Mouse (Mus musculus) ZHBTc4 (cell line): ENCODE measurements around the gene Tatdn3.

Experiments used
- DNase-seq: peaks from one replicate; pipeline ENCODE4 v3.0.0-alpha.2; 2011; ENCODE audit warnings: low read depth, low spot score

Tatdn3 gene

DNA sequence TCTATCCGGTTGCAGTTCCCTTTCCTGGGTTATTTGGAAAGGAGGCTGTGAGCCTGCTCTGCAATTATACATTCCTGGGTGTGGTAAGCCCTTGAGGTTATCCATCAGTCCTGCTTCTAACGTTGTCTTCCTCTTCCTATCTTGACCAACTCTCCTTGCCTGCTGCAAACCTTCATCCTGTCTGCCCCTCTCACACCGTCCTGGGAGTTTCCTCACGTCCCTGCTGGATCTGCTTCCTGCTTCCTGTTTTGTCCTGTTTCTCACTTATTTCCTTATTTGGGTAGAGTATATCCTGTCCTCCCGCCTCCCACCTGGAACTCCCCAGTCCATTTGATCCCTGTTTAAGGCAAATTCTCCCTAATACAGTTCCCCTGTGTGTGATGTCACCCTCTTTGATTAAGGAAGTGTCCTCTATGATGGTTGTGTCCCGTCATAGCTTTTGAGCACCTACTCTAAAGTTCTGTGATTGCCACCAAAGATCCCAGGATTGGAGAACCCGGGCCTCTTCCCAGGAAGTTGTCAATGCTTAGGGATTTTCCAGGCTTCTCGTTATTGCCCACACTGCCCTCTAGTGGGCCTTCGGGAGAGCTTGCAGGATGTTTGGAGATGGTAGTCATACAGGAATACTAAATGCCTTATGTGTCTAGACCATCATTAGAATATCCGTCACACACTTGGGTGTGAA is 12.6 kb upstream of the Tatdn3 start:
- DNase-seq, result peak; percentile 78

GRCm38 (mm10) chr1:191073486-191073885 is 10.8 kb upstream of the Tatdn3 start:
- no peak for DNase-seq

DNA sequence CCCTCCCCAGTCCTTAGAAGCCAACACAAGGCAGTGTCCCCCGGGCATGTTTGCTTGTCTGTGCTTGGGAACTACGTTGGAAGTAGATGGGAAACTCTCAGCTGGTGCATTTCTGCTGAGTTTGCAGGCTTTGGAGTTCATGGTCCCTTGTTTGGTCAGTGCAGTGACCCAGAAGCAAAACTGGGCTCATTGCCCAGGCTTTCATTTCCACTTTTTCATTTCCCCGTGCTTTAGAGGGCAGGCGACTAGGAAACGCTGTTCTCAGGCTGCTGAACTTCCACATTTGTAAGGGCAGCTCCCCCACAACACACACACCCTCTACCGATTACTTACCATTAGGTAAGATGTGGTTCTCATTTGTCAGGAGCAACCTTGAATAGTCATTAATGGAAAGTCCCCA is 10.3 kb upstream of the Tatdn3 start:
- no peak for DNase-seq

DNA sequence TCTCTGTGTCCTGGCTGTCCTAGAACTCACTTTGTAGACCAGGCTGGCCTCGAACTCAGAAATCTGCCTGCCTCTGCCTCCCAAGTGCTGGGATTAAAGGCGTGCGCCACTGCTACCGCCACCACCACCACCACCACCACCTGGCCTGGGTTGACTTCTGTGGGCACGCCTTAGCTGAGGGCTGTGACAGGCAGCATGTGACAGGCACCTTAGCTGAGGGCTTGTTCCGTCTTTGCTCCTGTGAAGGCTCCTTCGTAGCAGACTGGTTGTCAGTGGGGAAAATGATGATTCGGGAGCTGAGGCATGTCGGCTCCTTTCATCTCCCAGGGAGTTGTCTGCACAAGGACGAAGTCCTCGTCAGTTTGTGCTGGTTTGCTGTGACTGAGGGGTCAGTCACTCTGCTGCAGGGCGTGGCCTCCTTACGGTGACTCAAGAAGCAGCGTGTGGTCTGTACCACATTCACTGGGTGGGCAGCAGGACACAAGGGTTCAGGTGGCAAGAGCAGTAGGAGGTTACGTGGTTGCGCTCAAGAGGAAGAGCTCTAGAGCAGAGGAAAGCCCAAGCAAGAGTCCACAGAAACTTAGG is 9.7 kb upstream of the Tatdn3 start:
- no peak for DNase-seq

DNA sequence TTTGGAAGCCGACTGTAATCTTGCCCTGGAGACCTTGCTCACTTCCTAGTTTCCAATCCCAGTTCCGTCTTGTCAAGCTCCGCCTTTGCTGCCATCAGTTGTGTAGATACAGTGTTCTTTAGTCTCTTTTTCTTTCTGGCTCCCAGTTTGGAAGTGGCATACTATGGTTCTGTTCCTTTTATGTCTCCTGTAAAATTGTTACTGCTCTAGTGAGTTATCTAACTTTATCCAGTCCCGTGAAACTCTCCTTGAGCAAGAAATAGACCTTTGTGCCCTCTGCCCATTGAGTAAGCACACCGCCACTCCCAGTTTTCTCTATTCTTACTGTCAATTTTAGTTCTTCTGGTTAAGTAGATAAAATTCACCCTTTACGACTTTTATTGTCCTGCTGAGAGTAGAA is 8.9 kb upstream of the Tatdn3 start:
- no peak for DNase-seq

- DNase-seq, result peak; percentile 75
These were observed 7.5 kb upstream of the Tatdn3 start for GRCm38 (mm10) chr1:191070259-191070658.

DNA sequence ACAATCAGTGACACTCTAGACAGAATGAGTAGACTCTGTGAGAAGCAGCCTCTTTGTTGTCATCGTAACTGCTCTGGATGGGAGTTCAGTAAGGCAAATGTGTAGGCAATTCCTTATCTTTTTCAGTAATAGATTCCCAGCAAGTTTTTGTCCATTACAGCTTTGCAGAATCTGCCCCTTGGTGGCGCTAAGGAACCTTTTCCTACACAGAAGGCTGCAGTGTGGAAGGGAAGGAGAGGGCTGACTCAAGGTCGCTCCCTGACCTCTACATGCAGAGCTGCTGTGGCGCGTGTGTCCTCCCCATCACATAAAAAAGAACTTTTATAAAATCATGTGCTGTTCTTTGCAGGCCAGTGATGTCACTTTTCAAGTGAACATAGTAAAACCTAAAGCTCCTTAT is 5.6 kb upstream of the Tatdn3 start:
- peak; percentile 55 for DNase-seq

DNA sequence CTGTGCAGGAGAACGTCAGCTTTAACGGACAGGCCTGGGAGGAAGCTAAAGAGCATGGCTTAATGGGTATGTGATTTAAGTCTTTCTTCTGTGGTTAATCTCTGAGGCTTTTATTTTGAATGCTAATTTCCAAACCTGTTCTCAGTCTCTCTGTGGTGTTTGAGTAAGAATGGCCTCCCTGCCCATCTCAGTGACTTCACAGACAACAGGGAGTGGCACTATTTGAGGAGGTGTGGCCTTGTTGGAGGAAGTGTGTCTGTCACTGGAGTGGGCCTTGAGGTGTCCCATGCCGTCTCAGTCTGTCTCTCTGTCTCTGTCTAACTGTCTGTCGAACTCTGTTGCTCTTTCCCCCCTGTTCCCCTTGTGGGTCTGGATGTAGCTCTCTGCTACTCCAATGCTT is 2.5 kb upstream of the Tatdn3 start:
- peak; percentile 90 for DNase-seq

GRCm38 (mm10) chr1:191064535-191064934 is 1.8 kb upstream of the Tatdn3 start:
- no peak for DNase-seq

GRCm38 (mm10) chr1:191063700-191064099 is 968 bp upstream of the Tatdn3 start:
- DNase-seq, result no peak

DNA sequence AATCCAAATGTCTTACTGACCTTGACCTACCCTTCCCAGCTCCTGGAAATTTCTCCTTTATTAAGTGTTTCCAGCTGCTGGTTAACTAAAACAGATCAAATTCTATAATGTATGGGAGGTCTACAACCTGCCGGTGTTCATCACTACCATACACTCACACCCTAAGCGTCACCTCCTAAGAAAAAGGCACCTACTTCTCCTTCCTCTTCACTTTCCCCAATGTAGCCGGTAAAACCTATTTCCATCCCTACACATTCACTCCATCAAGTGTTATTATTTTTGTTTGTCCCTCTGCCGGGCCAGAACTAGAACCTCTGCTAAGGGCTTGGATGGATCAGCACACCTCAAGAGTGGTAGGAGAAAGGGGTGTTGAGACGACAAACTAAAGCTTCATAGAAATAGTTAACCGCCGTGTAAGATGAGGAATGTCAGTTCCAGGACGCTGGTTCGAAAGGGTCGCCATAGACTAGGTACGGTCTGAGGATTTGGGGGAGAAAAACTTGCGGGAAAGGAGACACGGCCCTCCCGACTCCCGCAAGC is 421 bp downstream of the Tatdn3 start:
- DNase-seq, result no peak

DNA sequence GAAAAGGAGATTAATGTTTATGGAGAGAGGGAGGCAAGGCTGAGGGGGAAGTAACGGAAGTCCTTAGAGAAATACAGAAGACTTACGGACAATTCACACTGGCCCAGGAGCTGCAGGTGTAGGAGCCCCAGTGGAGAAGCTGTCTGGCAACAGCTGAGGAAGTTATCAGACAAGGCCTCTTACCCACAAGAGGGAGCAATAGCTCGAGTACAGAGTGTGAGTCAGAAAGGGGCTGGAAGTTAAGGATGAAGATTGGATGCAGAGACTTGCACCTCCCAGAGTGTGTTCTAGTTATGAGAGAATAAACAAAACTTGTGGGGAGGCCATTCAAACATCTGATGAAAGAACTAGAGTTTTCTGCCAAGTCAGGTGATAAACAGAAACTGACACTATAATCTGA is 5.3 kb downstream of the Tatdn3 start:
- DNase-seq, result no peak

- no peak for DNase-seq
These were observed 7.2 kb downstream of the Tatdn3 start for GRCm38 (mm10) chr1:191055533-191055873.

- no peak for DNase-seq
These were observed 7.7 kb downstream of the Tatdn3 start for GRCm38 (mm10) chr1:191054870-191055532.

DNA sequence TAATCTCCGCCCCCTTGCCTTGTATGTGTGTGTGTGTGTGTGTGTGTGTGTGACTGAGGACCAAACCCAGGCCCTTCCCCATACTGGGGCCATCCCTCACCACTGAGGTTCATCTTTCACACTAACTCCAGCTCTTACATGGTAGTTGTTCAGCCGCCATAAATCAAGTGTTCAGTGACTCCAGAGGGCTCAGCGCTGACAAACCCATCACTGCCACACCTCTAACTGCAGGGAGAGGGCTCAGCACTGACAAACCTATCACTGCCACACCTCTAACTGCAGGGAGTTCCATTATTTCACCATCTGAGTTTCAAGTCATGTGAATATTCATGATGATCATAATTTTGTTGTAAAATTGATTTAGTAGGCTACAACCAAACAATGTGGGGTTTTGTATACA is 9.2 kb downstream of the Tatdn3 start:
- DNase-seq, result no peak

GRCm38 (mm10) chr1:191046231-191046824 is 16.4 kb downstream of the Tatdn3 start:
- no peak for DNase-seq

DNA sequence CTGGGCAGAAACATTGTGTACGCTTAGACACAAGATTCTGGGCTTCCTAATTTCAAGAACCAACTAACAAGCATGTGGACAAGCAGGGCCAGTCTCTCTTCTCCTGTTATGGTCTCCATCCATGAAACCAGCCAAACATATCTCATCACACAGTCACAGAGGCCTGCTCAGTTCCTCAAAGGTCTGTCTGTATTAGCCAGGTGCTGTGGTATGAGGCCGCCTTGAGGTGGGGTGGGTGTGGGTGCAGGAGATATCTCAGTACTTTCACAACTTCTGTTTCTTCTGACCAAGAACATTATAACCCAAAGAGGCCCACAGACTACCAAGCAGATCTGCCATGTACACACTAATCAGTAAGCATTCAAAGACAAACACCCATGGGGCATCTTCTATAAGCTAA is 17.5 kb downstream of the Tatdn3 start:
- DNase-seq, result no peak

- DNase-seq, result no peak
These were observed 20.0 kb downstream of the Tatdn3 start for GRCm38 (mm10) chr1:191042688-191043087.

DNA sequence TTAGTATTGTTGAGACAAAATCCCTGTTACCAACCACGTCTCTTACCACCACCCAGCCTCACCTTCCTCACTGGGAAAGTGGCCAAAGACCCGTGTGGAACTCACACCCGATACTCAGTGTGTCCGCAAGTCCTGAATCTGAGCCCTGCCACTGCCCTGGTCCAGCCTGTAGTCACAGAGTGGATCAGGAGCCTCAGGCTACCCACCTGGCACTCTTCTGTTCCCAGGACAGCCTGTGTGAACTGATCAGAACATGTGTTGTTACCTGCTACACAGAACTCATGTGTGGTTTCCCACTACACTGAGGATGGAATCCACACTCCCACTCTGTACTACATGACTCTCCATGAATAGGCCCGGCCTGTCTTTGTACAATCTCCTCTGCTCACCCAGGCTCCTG is 20.6 kb downstream of the Tatdn3 start:
- DNase-seq, result no peak

- no peak for DNase-seq
These were observed 21.4 kb downstream of the Tatdn3 start for GRCm38 (mm10) chr1:191041352-191041751.

- DNase-seq, result no peak
These were observed 24.7 kb downstream of the Tatdn3 start for GRCm38 (mm10) chr1:191037999-191038398.

DNA sequence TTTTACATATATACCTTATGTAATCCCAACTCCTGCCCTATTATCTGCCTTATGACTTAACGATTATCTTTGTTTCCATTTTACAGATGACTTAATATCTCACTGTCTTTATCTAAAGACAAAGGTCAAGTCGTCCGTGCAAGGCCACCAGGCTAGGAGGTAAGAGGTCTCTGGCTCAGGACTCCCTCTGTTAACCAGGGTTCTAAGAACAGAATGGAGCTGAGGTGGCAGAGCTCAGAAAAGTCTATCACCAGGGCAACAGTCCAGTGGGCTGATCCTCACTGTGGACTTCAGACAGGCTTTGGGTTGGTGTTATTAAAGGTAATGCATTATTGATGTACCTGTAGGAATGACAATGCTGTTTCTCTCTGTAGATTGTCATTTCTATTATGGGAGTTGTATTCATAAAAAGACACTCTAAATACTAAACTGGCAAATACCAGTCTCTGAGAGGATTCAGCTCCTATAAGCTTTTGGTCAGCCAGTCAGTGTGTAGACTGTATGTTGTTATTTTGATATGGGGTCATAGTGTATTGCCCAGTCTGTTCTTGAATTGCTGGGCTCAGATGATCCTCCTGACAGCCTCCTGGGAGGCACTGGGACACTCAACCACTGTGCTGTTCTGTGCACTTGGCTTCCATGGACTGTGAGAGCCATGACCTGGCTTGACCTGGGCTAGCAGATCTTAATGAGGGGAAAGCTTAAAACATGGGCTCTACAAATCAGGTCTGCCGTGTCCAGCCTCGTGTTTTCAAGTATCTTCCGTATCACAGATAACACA is 26.0 kb downstream of the Tatdn3 start, which contains the start of gene Spata45:
Gene Spata45, plus strand, starts transcription at position 86 of the 781 bp plus-strand sequence.
- no peak for DNase-seq
